Mouse (Mus musculus): ENCODE measurements around the gene Rcan3. TPM values are rescaled to one million over a fixed set of nuclear protein-coding genes. Genes with fewer than 3 reads are reported as not detected.

The Rcan3 gene
- polyA plus RNA-seq, 1 experiment from 2014 or later, result 14.8 TPM

- H3K4me3 ChIP-seq, result no peak overlapping the region
- H3K9ac ChIP-seq, result no peak overlapping the region
- 65% methylated on average over 8 of the region's 8 CpGs for WGBS
- no peak overlapping the region for H3K27ac ChIP-seq
- H3K36me3 ChIP-seq (ENCODE audit: poor library complexity, severe bottlenecking), result no peaks in the 10 kb centered on the region
- peaks cover 7% of the 10 kb centered on the region for H3K27me3 ChIP-seq
- H3K9me3 ChIP-seq (replicated peaks), result no peaks in the 10 kb centered on the region
- H3K4me2 ChIP-seq, result no peak overlapping the region
- H3K4me1 ChIP-seq, result peaks cover 6% of the 10 kb centered on the region; the same call in 1 of the 2 replicates
- ATAC-seq, result no peak
Measured at GRCm38 (mm10) chr4:135381355-135381754, 52.3 kb downstream of the Rcan3 start.

GRCm38 (mm10) chr4:135377241-135377640, 56.4 kb downstream of the Rcan3 start:
- no peak for ATAC-seq
- Histone ChIP-seq H3K4me2 (no peak overlapping the region), H3K27me3 (no peaks in the 10 kb centered on the region), H3K27ac (no peak overlapping the region), H3K9me3 (replicated peaks) (no peaks in the 10 kb centered on the region), H3K4me3 (no peak overlapping the region), H3K9ac (no peak overlapping the region), H3K4me1 (no peaks in the 10 kb centered on the region), H3K36me3 (ENCODE audit: poor library complexity, severe bottlenecking) (no peaks in the 10 kb centered on the region)
- 85% methylated on average over 11 of the region's 11 CpGs for WGBS

GRCm38 (mm10) chr4:135375444-135375843, 58.2 kb downstream of the Rcan3 start:
- no peak overlapping the region for H3K9ac ChIP-seq
- ATAC-seq, result no peak
- no peak overlapping the region for H3K4me2 ChIP-seq
- H3K4me1 ChIP-seq, result no peaks in the 10 kb centered on the region
- H3K4me3 ChIP-seq, result no peak overlapping the region
- no peak overlapping the region for H3K27ac ChIP-seq
- no peaks in the 10 kb centered on the region for H3K9me3 ChIP-seq (replicated peaks)
- H3K36me3 ChIP-seq (ENCODE audit: poor library complexity, severe bottlenecking), result no peaks in the 10 kb centered on the region
- 70% methylated on average over 3 of the region's 3 CpGs for WGBS
- H3K27me3 ChIP-seq, result no peaks in the 10 kb centered on the region

GRCm38 (mm10) chr4:135373299-135373698, 60.4 kb downstream of the Rcan3 start:
- no peak overlapping the region for H3K4me2 ChIP-seq
- no peak overlapping the region for H3K27ac ChIP-seq
- no peaks in the 10 kb centered on the region for H3K4me1 ChIP-seq
- H3K27me3 ChIP-seq, result no peaks in the 10 kb centered on the region
- no peak overlapping the region for H3K9ac ChIP-seq
- no peaks in the 10 kb centered on the region for H3K36me3 ChIP-seq (ENCODE audit: poor library complexity, severe bottlenecking)
- no peak for ATAC-seq
- H3K9me3 ChIP-seq (replicated peaks), result no peaks in the 10 kb centered on the region
- no peak overlapping the region for H3K4me3 ChIP-seq
- WGBS, result 83% methylated on average over 5 of the region's 5 CpGs

GRCm38 (mm10) chr4:135370372-135370771, 63.3 kb downstream of the Rcan3 start:
- no peaks in the 10 kb centered on the region for H3K27me3 ChIP-seq
- H3K9me3 ChIP-seq (replicated peaks), result no peaks in the 10 kb centered on the region
- H3K4me2 ChIP-seq, result no peak overlapping the region
- no peak overlapping the region for H3K27ac ChIP-seq
- no peaks in the 10 kb centered on the region for H3K36me3 ChIP-seq (ENCODE audit: poor library complexity, severe bottlenecking)
- WGBS, result 73% methylated on average over 11 of the region's 11 CpGs
- no peak for ATAC-seq
- no peak overlapping the region for H3K4me3 ChIP-seq
- no peaks in the 10 kb centered on the region for H3K4me1 ChIP-seq
- H3K9ac ChIP-seq, result no peak overlapping the region

- Histone ChIP-seq H3K27ac (no peak overlapping the region), H3K4me2 (no peak overlapping the region), H3K27me3 (peaks cover under 1% of the 10 kb centered on the region; the same call in 1 of the 2 replicates), H3K9ac (0 out of 2 replicates have a peak overlapping the region, but pooled peaks have one; percentile 18), H3K4me1 (no peaks in the 10 kb centered on the region), H3K4me3 (no peak overlapping the region), H3K9me3 (replicated peaks) (no peaks in the 10 kb centered on the region), H3K36me3 (ENCODE audit: poor library complexity, severe bottlenecking) (no peaks in the 10 kb centered on the region)
- 25% methylated on average over 6 of the region's 6 CpGs for WGBS
- no peak for ATAC-seq
Measured at GRCm38 (mm10) chr4:135362828-135363227, 70.8 kb downstream of the Rcan3 start.

MicroRNAs within 50 kb of the gene (microRNA counts, 519-probe panel; counts per million panel counts)
- 177 counts per million, percentile 53 among the panel's probes with 10 or more counts for microRNA mmu-miR-700

Small RNAs within 50 kb of the gene (microRNA-seq; reads per million reads assigned to microRNA genes)
- 206 reads per million, percentile 60 among the genes with 10 or more reads in this experiment for gene Mir700

Other genes starting within 250 kb of the Rcan3 start
- 146 and 153 TPM in 2 replicates for gene Clic4, start 161.0 kb downstream of the Rcan3 start, polyA plus RNA-seq (2015; fragmentation: Nextera tagmentation; extraction: Ambion mirVana)
- gene Srrm1, start 80.5 kb downstream of the Rcan3 start, polyA plus RNA-seq (2015; fragmentation: Nextera tagmentation; extraction: Ambion mirVana), result 250 and 261 TPM in 2 replicates
- gene Ncmap, start 35.6 kb downstream of the Rcan3 start, polyA plus RNA-seq (2015; fragmentation: Nextera tagmentation; extraction: Ambion mirVana), result 0.64 and 0.79 TPM in 2 replicates
- gene Stpg1, start 60.9 kb upstream of the Rcan3 start, polyA plus RNA-seq (2015; fragmentation: Nextera tagmentation; extraction: Ambion mirVana), result 0.25 TPM in 1 of 2 replicates, not detected in the other
- 2.7 and 4.5 TPM in 2 replicates for gene Nipal3, start 61.2 kb upstream of the Rcan3 start, polyA plus RNA-seq (2015; fragmentation: Nextera tagmentation; extraction: Ambion mirVana)
- gene Grhl3, start 139.8 kb upstream of the Rcan3 start, polyA plus RNA-seq (2015; fragmentation: Nextera tagmentation; extraction: Ambion mirVana), result 0.63 and 0.79 TPM in 2 replicates

Measured in forebrain, embryonic 13.5 days (tissue).